Mouse (Mus musculus) heart, postnatal 0 days (tissue): Measurements from ENCODE around the gene Cryaa. TPM values are rescaled to one million over a fixed set of nuclear protein-coding genes. Genes with fewer than 3 reads are reported as not detected.

Source experiments
- ATAC-seq: fragments of 200-750 bp; cut with Nextera tagmentation; 2 replicates; pipeline ENCODE4 v1.8.0; 2017; ENCODE audit warnings: low read depth, moderate number of reproducible peaks, moderate library complexity; ENCODE audit not compliant: insufficient read depth
- DNase-seq: peaks from one replicate; pipeline ENCODE4 v3.0.0-alpha.2; 2016; ENCODE audit warnings: low spot score
- H3K27ac ChIP-seq: fragments of 300-500 bp; sonication (generic); 2 replicates; pipeline ENCODE4 v1.5.1; 2014; ENCODE audit warnings: low read depth, mild to moderate bottlenecking
- H3K27me3 ChIP-seq: fragments of 300-500 bp; sonication (generic); 2 replicates; pipeline ENCODE4 v1.6.1; 2014; ENCODE audit warnings: low read length, mixed read lengths; ENCODE audit not compliant: control insufficient read depth, insufficient read depth
- H3K36me3 ChIP-seq: fragments of 300-500 bp; sonication (generic); replicated peaks from 2 replicates; pipeline ENCODE4 v1.6.1; 2014; ENCODE audit warnings: low read length, mixed read lengths; ENCODE audit not compliant: control insufficient read depth, insufficient read depth
- H3K4me1 ChIP-seq: fragments of 300-500 bp; sonication (generic); 2 replicates; pipeline ENCODE4 v1.6.1; 2014; ENCODE audit warnings: antibody characterized with exemption; ENCODE audit not compliant: control insufficient read depth, insufficient read depth
- H3K4me2 ChIP-seq: fragments of 300-500 bp; sonication (generic); 2 replicates; pipeline ENCODE4 v1.6.1; 2014; ENCODE audit warnings: low read depth, mild to moderate bottlenecking, low read length, moderate library complexity
- H3K4me3 ChIP-seq: fragments of 300-500 bp; sonication (generic); 2 replicates; pipeline ENCODE4 v1.5.1; 2014; ENCODE audit warnings: low read depth, low read length
- H3K9ac ChIP-seq: fragments of 300-500 bp; sonication (generic); replicated peaks from 2 replicates; pipeline ENCODE4 v1.6.1; 2014; ENCODE audit warnings: low read depth, low read length, mixed read lengths
- H3K9me3 ChIP-seq: fragments of 300-500 bp; sonication (generic); replicated peaks from 2 replicates; pipeline ENCODE4 v1.6.1; 2016; ENCODE audit warnings: low read length; ENCODE audit not compliant: control insufficient read depth
- CTCF ChIP-seq: IDR thresholded peaks from 2 replicates; pipeline ENCODE4 v1.5.1; 2016; ENCODE audit warnings: antibody characterized with exemption, control low read depth, low read depth
- EP300 ChIP-seq: IDR thresholded peaks from 2 replicates; pipeline ENCODE4 v1.6.1; 2016; ENCODE audit warnings: antibody characterized with exemption, low read depth
- WGBS: fragments of 180-500 bp; shearing (Covaris S2); extraction: QIAGEN DNeasy Blood & Tissue Kit; methylation state at CpG from one replicate; pipeline ENCODE4 v1.1.7; 2014; 5-methylcytosine and 5-hydroxymethylcytosine counted together
- polyA plus RNA-seq: library from polyadenylated mRNA; unstranded; fragments of >200 nt; fragmentation: Nextera tagmentation; extraction: Ambion mirVana; gene quantifications from 2 replicates; pipeline ENCODE4 v1.2.1, GENCODE M21; 2015
- total RNA-seq: library from RNA; depleted of rRNA; stranded (reverse); fragments of >200 nt; gene quantifications from 2 replicates; pipeline ENCODE4 v1.2.3, GENCODE M21; 2014; ENCODE audit warnings: low replicate concordance

The Cryaa gene
- total and polyA plus RNA-seq, 2 experiments from 2014 or later, result not detected

DNA sequence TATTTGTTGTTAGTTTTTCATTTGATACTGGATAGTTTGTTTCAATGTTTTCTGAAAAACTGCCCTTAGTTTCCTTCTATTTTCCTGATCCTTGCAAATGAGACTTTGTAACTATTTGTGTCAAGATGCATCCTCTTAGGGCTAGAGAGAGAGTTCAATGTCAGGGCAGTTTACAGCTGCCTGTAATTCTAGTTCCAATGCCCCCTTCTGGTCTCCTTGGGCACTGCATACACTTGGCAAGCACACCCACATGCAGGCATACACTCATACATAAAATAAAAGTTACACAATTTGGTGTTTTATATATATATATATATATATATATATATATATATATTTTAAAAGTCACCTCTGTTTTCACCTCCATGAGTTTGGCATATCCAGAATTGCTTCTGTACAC lies 14.8 kb upstream of the Cryaa start:
- H3K9me3 ChIP-seq, result no peaks in the 10 kb centered on the region
- no peak overlapping the region for H3K4me3 ChIP-seq
- no peak overlapping the region for H3K9ac ChIP-seq
- TF ChIP-seq EP300 (no peak), CTCF (0 out of 2 replicates have a peak, but pooled peaks have one; percentile 4)
- peaks cover 3% of the 10 kb centered on the region; the same call in 1 of the 2 replicates for H3K4me1 ChIP-seq
- H3K4me2 ChIP-seq, result no peak overlapping the region
- H3K36me3 ChIP-seq, result no peaks in the 10 kb centered on the region
- no peak overlapping the region for H3K27ac ChIP-seq
- no peaks in the 10 kb centered on the region for H3K27me3 ChIP-seq
- ATAC-seq (no peak), DNase-seq (no peak)

DNA sequence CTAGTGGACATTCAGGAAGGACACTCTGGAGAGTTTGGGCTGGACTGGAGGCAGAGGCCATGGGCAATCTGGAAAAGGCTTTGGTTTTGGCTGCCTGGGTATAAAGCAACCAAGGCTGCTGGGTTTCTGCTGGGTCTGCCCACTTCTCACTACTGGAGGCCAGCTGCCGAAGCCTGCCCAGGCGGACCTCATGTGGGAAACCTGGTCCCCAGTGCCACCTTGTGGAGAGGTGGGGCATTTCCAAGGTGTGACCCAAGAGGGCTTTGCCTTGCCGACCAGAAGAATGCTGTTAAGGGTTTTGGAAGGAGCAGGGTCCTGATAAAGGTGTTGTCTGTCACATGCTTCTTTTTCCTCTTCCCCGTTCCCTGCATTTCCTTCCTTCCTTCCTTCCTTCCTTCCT lies 12.8 kb upstream of the Cryaa start:
- DNase-seq, result peak; percentile 66

DNA sequence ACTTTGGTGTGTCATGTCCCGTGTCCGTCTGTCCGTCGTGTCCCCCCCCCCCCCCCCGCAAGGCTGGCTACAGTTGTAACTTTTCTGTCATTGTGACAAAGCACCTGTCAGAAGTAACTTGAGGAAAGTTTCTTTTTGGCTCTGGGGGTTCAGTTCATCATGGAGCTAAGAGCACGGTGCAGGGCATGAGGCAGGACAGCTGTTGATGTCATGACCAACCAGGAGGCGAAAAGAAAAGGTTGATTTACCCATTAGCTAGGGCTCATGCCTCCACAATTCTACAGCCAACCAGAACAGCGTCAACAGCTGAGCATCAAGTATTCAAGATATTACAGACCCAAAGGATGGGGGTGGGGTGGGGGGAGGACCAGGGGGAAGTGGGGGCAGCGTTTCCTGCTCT lies 9.3 kb upstream of the Cryaa start:
- TF ChIP-seq CTCF (no peak), EP300 (no peak)
- no peaks in the 10 kb centered on the region for H3K4me1 ChIP-seq
- no peak overlapping the region for H3K4me2 ChIP-seq
- no peak overlapping the region for H3K27ac ChIP-seq
- DNase-seq, result no peak
- H3K4me3 ChIP-seq, result no peak overlapping the region
- no peak overlapping the region for H3K9ac ChIP-seq
- no peaks in the 10 kb centered on the region for H3K36me3 ChIP-seq
- no peaks in the 10 kb centered on the region for H3K27me3 ChIP-seq
- 64% methylated on average over 8 of the region's 9 CpGs for WGBS
- no peaks in the 10 kb centered on the region for H3K9me3 ChIP-seq
- no peak for ATAC-seq

More for the DNA sequence above, 12.8 kb upstream of the Cryaa start:
- 5% methylated on average over 4 of the region's 4 CpGs for WGBS
- no peak overlapping the region for H3K27ac ChIP-seq
- H3K4me2 ChIP-seq, result no peak overlapping the region
- peak; percentile 84 for ATAC-seq
- no peaks in the 10 kb centered on the region for H3K4me1 ChIP-seq
- H3K4me3 ChIP-seq, result no peak overlapping the region
- no peaks in the 10 kb centered on the region for H3K9me3 ChIP-seq
- H3K9ac ChIP-seq, result no peak overlapping the region
- TF ChIP-seq CTCF (peak; percentile 90), EP300 (no peak)
- no peaks in the 10 kb centered on the region for H3K27me3 ChIP-seq
- no peaks in the 10 kb centered on the region for H3K36me3 ChIP-seq

DNA sequence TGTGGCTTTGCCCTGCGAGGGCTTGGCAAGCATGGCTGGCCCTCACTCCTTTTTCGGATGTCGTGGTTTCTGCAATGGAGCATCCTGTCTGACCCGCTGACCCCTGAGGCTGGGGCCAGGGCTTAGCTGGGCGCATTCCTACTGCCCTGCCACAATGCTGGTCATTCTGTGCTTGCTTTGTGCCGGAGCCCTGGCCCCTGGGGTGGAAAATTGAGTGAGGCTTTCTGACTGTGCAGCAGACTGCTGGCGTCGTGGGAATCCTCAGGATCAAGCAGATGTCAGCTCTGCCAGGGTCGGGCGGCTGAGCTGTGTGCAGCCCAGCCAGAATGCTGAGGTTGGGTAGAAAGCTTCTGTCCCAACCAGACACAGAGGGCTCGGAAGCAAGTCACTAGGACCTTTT lies 7.4 kb upstream of the Cryaa start:
- ATAC-seq (no peak), DNase-seq (no peak)
- no peak overlapping the region for H3K4me2 ChIP-seq
- H3K36me3 ChIP-seq, result no peaks in the 10 kb centered on the region
- H3K4me3 ChIP-seq, result no peak overlapping the region
- no peaks in the 10 kb centered on the region for H3K27me3 ChIP-seq
- TF ChIP-seq EP300 (no peak), CTCF (no peak)
- H3K9me3 ChIP-seq, result no peaks in the 10 kb centered on the region
- H3K27ac ChIP-seq, result no peak overlapping the region
- no peak overlapping the region for H3K9ac ChIP-seq
- WGBS, result 63% methylated on average over 11 of the region's 11 CpGs
- no peaks in the 10 kb centered on the region for H3K4me1 ChIP-seq

DNA sequence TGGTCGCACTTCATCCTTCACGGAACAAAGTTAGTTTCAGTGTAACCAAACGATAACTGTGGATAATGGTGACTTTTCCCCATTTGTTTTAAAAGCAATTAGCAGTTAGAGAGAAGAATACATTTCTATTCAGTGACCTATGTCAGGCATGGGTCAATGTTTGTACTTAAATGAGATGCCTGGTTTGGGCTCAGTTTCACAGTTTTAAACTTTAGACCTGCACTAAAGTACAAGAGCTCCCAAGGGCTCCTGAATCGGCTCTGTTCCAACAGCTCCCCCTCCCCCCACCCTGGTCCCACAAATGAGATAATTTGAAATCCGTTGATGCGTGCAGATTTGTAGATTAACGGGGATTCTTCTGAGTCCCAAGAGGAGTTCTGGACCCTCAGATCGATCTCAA lies 5.9 kb upstream of the Cryaa start:
- no peak overlapping the region for H3K4me3 ChIP-seq
- H3K9ac ChIP-seq, result no peak overlapping the region
- H3K4me1 ChIP-seq, result no peaks in the 10 kb centered on the region
- H3K4me2 ChIP-seq, result no peak overlapping the region
- H3K9me3 ChIP-seq, result no peaks in the 10 kb centered on the region
- H3K27ac ChIP-seq, result no peak overlapping the region
- no peaks in the 10 kb centered on the region for H3K27me3 ChIP-seq
- DNase-seq, result no peak
- no peaks in the 10 kb centered on the region for H3K36me3 ChIP-seq
- 76% methylated on average over 8 of the region's 8 CpGs for WGBS
- no peak for ATAC-seq
- TF ChIP-seq EP300 (no peak), CTCF (no peak)

DNA sequence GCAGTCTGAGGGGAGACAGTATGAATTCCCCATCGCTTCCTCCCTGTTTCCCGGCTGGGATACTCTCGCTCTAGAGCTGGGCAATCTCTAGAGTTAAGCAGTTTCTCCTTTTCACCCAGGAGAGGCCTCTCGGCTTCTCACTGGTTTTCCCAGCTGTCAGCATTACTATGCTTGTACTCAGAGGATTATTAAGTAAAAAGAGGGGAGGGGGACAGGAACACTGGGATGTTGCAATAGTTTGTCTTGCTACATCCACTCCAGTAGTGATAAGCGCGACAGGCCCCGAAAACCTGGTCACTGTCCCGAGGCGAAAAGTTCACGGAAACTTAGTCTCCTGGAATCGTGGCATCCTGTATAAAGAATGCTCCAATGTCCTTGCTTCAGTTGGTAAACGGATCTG lies 5.3 kb upstream of the Cryaa start:
- ATAC-seq, result no peak
- Histone ChIP-seq H3K36me3 (no peaks in the 10 kb centered on the region), H3K27ac (no peak overlapping the region), H3K9ac (no peak overlapping the region), H3K4me1 (no peaks in the 10 kb centered on the region), H3K4me2 (no peak overlapping the region), H3K4me3 (no peak overlapping the region), H3K9me3 (no peaks in the 10 kb centered on the region), H3K27me3 (0 out of 2 replicates have a peak, but pooled peaks cover 3% of the 10 kb centered on the region)
- WGBS, result 74% methylated on average over 12 of the region's 12 CpGs
- TF ChIP-seq EP300 (no peak), CTCF (no peak)
- no peak for DNase-seq
